Mouse (Mus musculus): ENCODE results near the gene Rbl2. TPM values are rescaled to one million over a fixed set of nuclear protein-coding genes. Genes with fewer than 3 reads are reported as not detected.

Gene Rbl2
- polyA plus RNA-seq (2014; fragmentation: Illumina TruSeq; extraction: RNeasy Lipid Tissue Mini Kit (QIAGEN cat#74804); ENCODE audit: low read depth, low replicate concordance), result 32.5 TPM

DNA sequence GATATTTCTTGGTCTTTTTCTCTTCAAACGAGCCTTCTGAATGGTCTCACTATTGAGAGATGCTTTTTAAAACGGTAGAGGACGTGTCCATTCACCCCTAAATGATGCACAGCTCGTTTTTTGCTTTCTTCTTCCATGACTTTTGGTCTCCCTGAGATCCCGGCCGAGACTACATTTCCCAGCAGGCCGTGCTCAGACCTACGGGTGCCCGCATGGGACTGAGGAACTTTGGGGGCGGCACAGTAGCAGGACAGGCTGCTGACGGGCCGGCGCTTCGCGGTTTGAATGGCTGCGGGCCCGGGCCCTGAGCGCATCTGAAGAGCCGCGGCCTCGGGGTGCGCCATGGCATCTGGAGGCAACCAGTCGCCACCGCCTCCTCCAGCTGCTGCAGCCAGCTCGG lies at the start of gene Rbl2:
Gene Rbl2 (plus strand): TSS at position 224 of the 400 bp plus-strand sequence.

Other genes starting within 250 kb of the Rbl2 start
- gene Chd9, start 241.7 kb upstream of the Rbl2 start, polyA plus RNA-seq (2014; fragmentation: Illumina TruSeq; extraction: RNeasy Lipid Tissue Mini Kit (QIAGEN cat#74804); ENCODE audit: low read depth, low replicate concordance), result 66.4 TPM
- gene Aktip, start 129.9 kb downstream of the Rbl2 start, polyA plus RNA-seq (2014; fragmentation: Illumina TruSeq; extraction: RNeasy Lipid Tissue Mini Kit (QIAGEN cat#74804); ENCODE audit: low read depth, low replicate concordance), result 60.7 TPM
- gene Rpgrip1l, start 243.2 kb downstream of the Rbl2 start, polyA plus RNA-seq (2014; fragmentation: Illumina TruSeq; extraction: RNeasy Lipid Tissue Mini Kit (QIAGEN cat#74804); ENCODE audit: low read depth, low replicate concordance), result 1.8 TPM
- gene Fto, start 243.5 kb downstream of the Rbl2 start, polyA plus RNA-seq (2014; fragmentation: Illumina TruSeq; extraction: RNeasy Lipid Tissue Mini Kit (QIAGEN cat#74804); ENCODE audit: low read depth, low replicate concordance), result 53.2 TPM

Measured in heart, adult 10 weeks (tissue).